Mouse (Mus musculus) embryonic facial prominence, embryonic 12.5 days (tissue): ENCODE data around the gene Tnf. TPM values are rescaled to one million over a fixed set of nuclear protein-coding genes. Genes with fewer than 3 reads are reported as not detected.
"Not testable (repeated sequence)": the region's sequence is repeated elsewhere in the genome, so short reads cannot be mapped to it uniquely, and the experiment has no call there.

ENCODE experiments used
- ATAC-seq: fragments of 200-750 bp; cut with Nextera tagmentation; 2 replicates; pipeline ENCODE4 v1.8.0; 2017; ENCODE audit not compliant: insufficient number of reproducible peaks, insufficient read depth, low FRiP score, low TSS enrichment
- H3K27ac ChIP-seq: fragments of 300-500 bp; sonication (generic); 2 replicates; pipeline ENCODE4 v1.5.1; 2016; ENCODE audit warnings: mild to moderate bottlenecking
- H3K27me3 ChIP-seq: fragments of 300-500 bp; sonication (generic); 2 replicates; pipeline ENCODE4 v1.6.1; 2016; ENCODE audit warnings: mild to moderate bottlenecking, moderate library complexity
- H3K36me3 ChIP-seq: fragments of 300-500 bp; sonication (generic); 2 replicates; pipeline ENCODE4 v1.6.1; 2016; ENCODE audit warnings: mild to moderate bottlenecking
- H3K4me1 ChIP-seq: fragments of 300-500 bp; sonication (generic); 2 replicates; pipeline ENCODE4 v1.6.1; 2016
- H3K4me2 ChIP-seq: fragments of 300-500 bp; sonication (generic); replicated peaks from 2 replicates; pipeline ENCODE4 v1.6.1; 2016; ENCODE audit warnings: mild to moderate bottlenecking, moderate library complexity
- H3K4me3 ChIP-seq: fragments of 300-500 bp; sonication (generic); 2 replicates; pipeline ENCODE4 v1.5.1; 2016; ENCODE audit warnings: mild to moderate bottlenecking
- H3K9ac ChIP-seq: fragments of 300-500 bp; sonication (generic); 2 replicates; pipeline ENCODE4 v1.6.1; 2016; ENCODE audit warnings: mild to moderate bottlenecking, moderate library complexity
- H3K9me3 ChIP-seq: fragments of 300-500 bp; sonication (generic); 2 replicates; pipeline ENCODE4 v1.6.1; 2016; ENCODE audit warnings: mild to moderate bottlenecking, moderate library complexity
- WGBS: fragments of 180-500 bp; shearing (Covaris S2); methylation state at CpG from one replicate; pipeline ENCODE4 v1.1.7; 2016; 5-methylcytosine and 5-hydroxymethylcytosine counted together
- polyA plus RNA-seq: library from polyadenylated mRNA; unstranded; fragments of >200 nt; fragmentation: Nextera tagmentation; extraction: Ambion mirVana; gene quantifications from 2 replicates; pipeline ENCODE4 v1.2.1, GENCODE M21; 2016

The Tnf gene
- polyA plus RNA-seq, 1 experiment from 2014 or later = 0.15 TPM

DNA sequence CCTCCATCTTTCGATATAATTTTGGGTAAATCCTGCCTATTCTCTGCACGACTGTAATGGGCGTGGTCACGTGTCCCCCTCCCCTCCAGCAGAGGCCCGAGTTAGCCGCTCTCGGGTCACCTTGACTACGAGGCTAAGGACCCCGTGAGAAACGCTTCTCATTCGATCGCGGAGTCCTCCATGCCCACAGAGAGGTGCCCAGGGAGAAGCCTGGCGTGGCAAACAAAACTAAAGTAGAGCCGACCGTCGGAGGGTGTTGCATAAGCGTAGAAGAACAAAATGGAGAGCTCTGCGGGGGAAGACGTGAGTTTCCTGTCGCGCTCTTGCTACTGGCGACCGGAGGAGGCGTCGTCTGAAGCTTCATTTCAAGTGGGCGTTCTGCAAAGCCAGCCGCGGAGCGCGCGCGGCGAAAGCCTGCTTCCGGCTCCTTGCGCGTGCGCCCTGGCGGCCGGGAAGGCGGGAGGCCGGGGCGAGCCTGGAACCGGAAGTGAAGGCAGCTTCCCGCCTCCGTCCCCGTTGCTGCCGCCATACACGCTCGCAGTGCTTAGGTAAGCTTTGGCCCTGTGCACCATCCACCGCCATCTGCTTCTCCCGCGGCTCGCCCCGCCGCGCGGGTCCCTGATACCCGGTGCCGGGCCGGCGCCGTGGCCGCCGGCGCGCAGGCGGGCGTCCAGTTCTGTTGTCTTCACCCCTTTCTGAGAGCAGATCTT lies 39.7 kb upstream of the Tnf start, which contains the start of gene Ddx39b:
Ddx39b (plus strand) TSS at position 442 of the 710 bp plus-strand sequence.
- Histone ChIP-seq H3K36me3 (peaks cover 35% of the 10 kb centered on the region), H3K4me1 (peaks cover 44% of the 10 kb centered on the region), H3K4me3 (peak within 1 kb of the TSS; percentile 96), H3K9me3 (no peaks in the 10 kb centered on the region), H3K27ac (peak within 1 kb of the TSS; percentile 99), H3K27me3 (no peaks in the 10 kb centered on the region), H3K4me2 (peak within 1 kb of the TSS; percentile 93), H3K9ac (peak within 1 kb of the TSS; percentile 100)
- under 1% methylated on average over 69 of the region's 69 CpGs for WGBS
- ATAC-seq = peak; percentile 84

- Histone ChIP-seq H3K36me3 (peaks cover 27% of the 10 kb centered on the region), H3K9ac (peak overlapping the region; percentile 100), H3K27me3 (no peaks in the 10 kb centered on the region), H3K9me3 (no peaks in the 10 kb centered on the region), H3K4me1 (peaks cover 39% of the 10 kb centered on the region), H3K4me2 (peak overlapping the region; percentile 93), H3K4me3 (peak overlapping the region; percentile 96), H3K27ac (peak overlapping the region; percentile 99)
- WGBS = 33% methylated on average over 12 of the region's 12 CpGs
- ATAC-seq = no peak
Measured at GRCm38 (mm10) chr17:35240384-35241304, 38.8 kb upstream of the Tnf start.

DNA sequence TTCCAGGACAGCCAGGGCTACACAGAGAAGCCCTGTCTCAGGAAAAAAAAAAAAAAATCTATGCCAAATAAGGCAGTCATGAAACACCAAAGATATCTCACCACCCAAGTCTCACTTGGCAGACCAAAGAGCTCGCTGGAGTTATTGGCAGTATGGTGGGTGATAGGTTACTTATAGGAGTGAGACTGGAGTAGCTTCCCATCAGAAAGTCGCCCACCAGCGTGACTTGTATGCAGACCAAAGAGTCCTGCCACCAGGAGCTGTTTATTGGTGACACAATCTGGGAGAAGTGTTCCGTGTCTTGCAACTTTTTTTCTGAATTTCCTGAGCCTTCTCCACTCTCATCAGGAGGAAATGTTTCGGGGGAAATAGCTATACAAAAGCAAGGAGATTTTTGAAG lies 37.9 kb upstream of the Tnf start:
- no peak overlapping the region for H3K27ac ChIP-seq
- H3K4me1 ChIP-seq = peaks cover 32% of the 10 kb centered on the region
- peaks cover 17% of the 10 kb centered on the region for H3K36me3 ChIP-seq
- no peaks in the 10 kb centered on the region for H3K9me3 ChIP-seq
- H3K4me2 ChIP-seq = no peak overlapping the region
- no peak overlapping the region for H3K4me3 ChIP-seq
- ATAC-seq = no peak
- H3K27me3 ChIP-seq = no peaks in the 10 kb centered on the region
- no peak overlapping the region for H3K9ac ChIP-seq
- WGBS = 79% methylated on average over 5 of the region's 5 CpGs

- no peak overlapping the region for H3K9ac ChIP-seq
- H3K4me3 ChIP-seq = no peak overlapping the region
- WGBS = 82% methylated on average over 12 of the region's 12 CpGs
- H3K4me1 ChIP-seq = peaks cover 32% of the 10 kb centered on the region; the same call in 1 of the 2 replicates
- H3K36me3 ChIP-seq = no peaks in the 10 kb centered on the region
- no peak overlapping the region for H3K27ac ChIP-seq
- H3K27me3 ChIP-seq = no peaks in the 10 kb centered on the region
- no peak for ATAC-seq
- H3K9me3 ChIP-seq = no peaks in the 10 kb centered on the region
- H3K4me2 ChIP-seq = no peak overlapping the region
Measured at GRCm38 (mm10) chr17:35237504-35237903, 35.7 kb upstream of the Tnf start.

DNA sequence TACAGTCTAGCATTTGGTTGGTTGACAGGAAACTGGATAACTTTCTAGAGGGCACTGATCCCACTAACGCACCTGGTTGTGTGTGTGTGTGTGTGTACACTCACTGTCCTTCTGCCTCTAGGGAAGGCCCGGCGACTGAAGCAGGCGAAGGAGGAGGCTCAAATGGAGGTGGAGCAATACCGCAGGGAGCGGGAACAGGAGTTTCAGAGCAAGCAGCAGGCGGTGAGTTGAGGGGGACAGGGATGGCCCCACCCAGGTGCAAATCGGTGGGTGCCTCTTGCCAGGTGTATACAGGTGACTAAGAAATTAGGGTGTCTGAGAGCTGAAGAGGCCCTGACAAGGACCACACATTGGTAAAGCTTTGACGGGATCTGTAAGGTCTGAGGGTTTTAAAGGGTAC lies 35.2 kb upstream of the Tnf start:
- peaks cover 36% of the 10 kb centered on the region; the same call in 1 of the 2 replicates for H3K4me1 ChIP-seq
- H3K9me3 ChIP-seq = no peaks in the 10 kb centered on the region
- no peak overlapping the region for H3K4me3 ChIP-seq
- ATAC-seq = no peak
- no peak overlapping the region for H3K9ac ChIP-seq
- no peaks in the 10 kb centered on the region for H3K36me3 ChIP-seq
- no peak overlapping the region for H3K27ac ChIP-seq
- no peak overlapping the region for H3K4me2 ChIP-seq
- 76% methylated on average over 9 of the region's 9 CpGs for WGBS
- H3K27me3 ChIP-seq = no peaks in the 10 kb centered on the region

DNA sequence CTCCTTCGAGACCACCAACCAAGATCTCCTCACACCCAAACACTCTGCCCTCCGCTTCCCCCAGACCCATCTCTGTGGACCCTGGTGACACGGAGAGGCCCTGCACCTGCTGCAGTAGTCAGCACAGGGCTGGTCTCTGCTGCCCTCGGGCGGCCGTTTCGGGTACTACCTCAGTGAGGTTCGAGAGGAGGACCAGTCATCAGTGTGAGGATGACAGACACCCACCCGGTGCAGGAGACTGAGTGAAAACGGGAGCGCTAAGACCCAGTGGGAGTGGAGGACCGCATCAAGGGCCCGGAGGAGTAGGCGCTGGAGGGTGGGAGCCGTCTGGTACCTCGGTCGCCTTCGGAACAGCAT lies 34.6 kb upstream of the Tnf start:
- Histone ChIP-seq H3K27ac (peak overlapping the region; percentile 97), H3K4me3 (peak overlapping the region; percentile 59), H3K36me3 (no peaks in the 10 kb centered on the region), H3K4me2 (peak overlapping the region; percentile 85), H3K9ac (no peak overlapping the region), H3K9me3 (no peaks in the 10 kb centered on the region), H3K27me3 (no peaks in the 10 kb centered on the region), H3K4me1 (peaks cover 39% of the 10 kb centered on the region; the same call in 1 of the 2 replicates)
- peak; percentile 70 for ATAC-seq
- under 1% methylated on average over 18 of the region's 18 CpGs for WGBS

- peak within 1 kb of the TSS; percentile 85 for H3K4me2 ChIP-seq
- peak within 1 kb of the TSS; percentile 59 for H3K4me3 ChIP-seq
- ATAC-seq = peak; percentile 73
- H3K9ac ChIP-seq = peak within 1 kb of the TSS; percentile 91
- under 1% methylated on average over 35 of the region's 35 CpGs for WGBS
- no peaks in the 10 kb centered on the region for H3K27me3 ChIP-seq
- H3K27ac ChIP-seq = peak within 1 kb of the TSS; percentile 97
- H3K36me3 ChIP-seq = peaks cover 5% of the 10 kb centered on the region; the same call in 1 of the 2 replicates
- H3K4me1 ChIP-seq = peaks cover 38% of the 10 kb centered on the region; the same call in 1 of the 2 replicates
- H3K9me3 ChIP-seq = no peaks in the 10 kb centered on the region
Measured at GRCm38 (mm10) chr17:35235614-35236389, 34.0 kb upstream of the Tnf start, which contains the start of gene Nfkbil1. TSS of gene Nfkbil1 (minus strand) at chr17:35235792.

GRCm38 (mm10) chr17:35234903-35235302 lies 33.1 kb upstream of the Tnf start:
- Histone ChIP-seq H3K9me3 (no peaks in the 10 kb centered on the region), H3K4me1 (peaks cover 32% of the 10 kb centered on the region; the same call in 1 of the 2 replicates), H3K27me3 (no peaks in the 10 kb centered on the region), H3K27ac (peak overlapping the region; percentile 97), H3K36me3 (peaks cover 12% of the 10 kb centered on the region; the same call in 1 of the 2 replicates), H3K4me2 (peak overlapping the region; percentile 85), H3K9ac (peak overlapping the region; percentile 91), H3K4me3 (peak overlapping the region; percentile 59)
- no peak for ATAC-seq
- WGBS = 12% methylated on average over 31 of the region's 31 CpGs

DNA sequence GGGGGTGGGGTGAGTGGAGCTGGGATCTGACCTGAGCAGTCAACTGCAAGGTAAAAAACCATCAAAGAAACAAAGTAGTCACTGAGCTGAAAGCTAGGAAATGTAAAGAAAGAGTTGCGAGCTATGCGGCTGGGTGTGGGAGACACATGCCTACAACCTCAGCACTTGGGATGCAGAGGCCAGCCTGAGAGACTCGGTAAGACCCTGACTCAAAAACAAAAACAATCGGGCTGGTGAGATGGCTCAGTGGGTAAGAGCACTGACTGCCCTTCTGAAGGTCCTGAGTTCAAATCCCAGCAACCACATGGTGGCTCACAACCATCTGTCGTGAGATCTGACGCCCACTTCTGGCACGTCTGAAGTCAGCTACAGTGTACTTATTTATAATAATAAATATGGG lies 32.3 kb upstream of the Tnf start:
- 83% methylated on average over 7 of the region's 7 CpGs for WGBS
- not testable (repeated sequence) for H3K4me3 ChIP-seq, ATAC-seq, H3K9ac ChIP-seq, H3K27me3 ChIP-seq, H3K9me3 ChIP-seq
- H3K4me1 ChIP-seq = peaks cover 32% of the 10 kb centered on the region; the same call in 1 of the 2 replicates
- H3K36me3 ChIP-seq = peaks cover 20% of the 10 kb centered on the region
- peak overlapping the region; percentile 51 for H3K27ac ChIP-seq
- peak overlapping the region; percentile 85 for H3K4me2 ChIP-seq

DNA sequence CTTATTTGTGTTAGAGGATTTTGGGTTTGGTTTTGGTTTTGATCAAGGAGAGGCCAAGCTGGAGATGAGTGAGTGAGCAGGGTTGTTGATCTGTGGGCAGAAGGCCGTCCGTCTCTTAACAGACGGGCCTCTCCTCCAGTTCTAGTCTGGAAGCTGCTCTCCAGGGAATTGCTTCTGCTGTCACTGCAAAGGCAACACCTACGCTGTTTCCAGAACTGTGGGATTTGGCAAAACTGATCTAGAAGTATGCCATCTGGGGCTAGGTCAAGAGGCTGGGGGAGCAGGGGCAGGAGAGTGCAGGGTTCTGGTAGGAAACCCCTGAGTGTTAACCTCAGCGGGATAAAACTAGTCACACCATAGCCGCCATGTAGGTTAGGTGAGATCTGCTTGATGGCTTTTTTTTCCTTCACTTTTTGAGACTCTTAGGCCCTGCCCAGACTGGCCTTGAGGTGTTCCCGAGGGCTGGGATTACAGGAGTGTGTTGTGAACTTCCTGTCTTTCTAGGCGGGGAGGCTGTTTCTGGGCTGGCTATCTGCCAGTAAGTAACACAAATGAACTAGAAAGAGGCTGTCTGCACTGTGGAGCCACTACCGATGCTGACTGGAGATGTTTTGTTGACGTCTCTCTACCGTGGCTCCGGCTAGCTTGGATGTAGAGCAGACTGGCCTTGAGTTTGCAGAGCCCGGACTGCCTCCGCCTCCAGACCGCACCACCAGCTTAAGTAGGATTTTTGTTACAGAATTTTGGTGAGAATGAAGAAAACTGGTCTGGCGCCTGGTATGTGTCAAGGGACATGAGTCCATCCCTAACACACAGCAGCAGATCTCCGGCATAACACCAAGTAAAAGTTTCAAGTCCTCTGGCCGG lies 31.5 kb upstream of the Tnf start, which contains the start of gene Atp6v1g2:
Atp6v1g2 (plus strand) TSS at position 547 of the 867 bp plus-strand sequence.
- Histone ChIP-seq H3K9ac (no peak within 1 kb of the TSS; the same call in none of the 2 replicates), H3K27ac (peak within 1 kb of the TSS; percentile 51), H3K27me3 (no peaks in the 10 kb centered on the region), H3K4me3 (peak within 1 kb of the TSS; percentile 59; the same call in 1 of the 2 replicates), H3K4me2 (peak within 1 kb of the TSS; percentile 85), H3K36me3 (peaks cover 28% of the 10 kb centered on the region), H3K9me3 (no peaks in the 10 kb centered on the region), H3K4me1 (peaks cover 32% of the 10 kb centered on the region; the same call in 1 of the 2 replicates)
- WGBS = 77% methylated on average over 18 of the region's 18 CpGs
- ATAC-seq = no peak
